Mouse (Mus musculus): ENCODE results near the gene Gsg1l2. TPM values are rescaled to one million over a fixed set of nuclear protein-coding genes. Genes with fewer than 3 reads are reported as not detected.

Gene Gsg1l2
- total RNA-seq (2021), result not detected
- long read RNA-seq, experiment 1, result 0 reads
- long read RNA-seq, experiment 2, result 0 reads

DNA sequence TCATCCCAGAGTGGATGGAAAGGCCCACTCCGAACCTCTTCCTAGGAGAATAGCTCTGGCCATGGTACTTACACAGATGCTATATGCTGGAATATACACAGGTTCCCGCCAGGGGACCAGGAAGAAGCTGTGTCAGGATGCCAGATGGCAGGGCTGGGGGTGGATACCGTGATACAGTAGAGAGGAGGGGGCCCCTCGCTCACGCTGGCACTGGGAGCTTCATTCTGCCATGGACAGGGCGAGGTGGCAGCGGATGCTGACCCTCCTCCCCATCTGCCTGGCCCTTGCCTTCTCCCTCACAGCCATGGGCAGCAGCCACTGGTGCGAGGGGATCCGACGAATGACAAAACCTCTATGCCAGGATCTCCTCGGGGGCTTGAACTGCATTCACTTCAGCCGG lies at the start of gene Gsg1l2:
Gene Gsg1l2, plus strand, starts transcription at position 230 of the 400 bp plus-strand sequence.
- DNase-seq (ENCODE audit: low spot score), result no peak

DNA sequence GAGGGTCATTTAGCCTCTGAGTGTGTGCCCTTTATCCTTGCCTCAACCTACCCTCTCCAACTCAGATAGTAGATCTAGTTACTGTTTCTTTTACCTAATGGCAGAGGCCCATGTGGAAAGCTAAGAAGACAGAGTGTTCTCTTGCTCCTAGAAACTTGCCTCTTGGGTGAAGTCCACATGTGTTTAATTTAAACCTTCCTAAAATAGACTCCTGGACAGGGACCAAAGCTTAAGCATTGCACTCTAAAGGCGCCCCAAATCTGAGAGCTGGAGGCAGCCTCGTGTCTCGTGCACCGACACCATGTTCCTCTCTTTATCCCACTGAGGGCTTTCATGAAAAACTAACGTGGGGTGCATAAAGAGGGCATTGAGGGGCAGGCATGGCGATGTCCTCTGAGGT lies 47.3 kb upstream of the Gsg1l2 start:
- DNase-seq (ENCODE audit: low spot score), result peak; percentile 68

DNA sequence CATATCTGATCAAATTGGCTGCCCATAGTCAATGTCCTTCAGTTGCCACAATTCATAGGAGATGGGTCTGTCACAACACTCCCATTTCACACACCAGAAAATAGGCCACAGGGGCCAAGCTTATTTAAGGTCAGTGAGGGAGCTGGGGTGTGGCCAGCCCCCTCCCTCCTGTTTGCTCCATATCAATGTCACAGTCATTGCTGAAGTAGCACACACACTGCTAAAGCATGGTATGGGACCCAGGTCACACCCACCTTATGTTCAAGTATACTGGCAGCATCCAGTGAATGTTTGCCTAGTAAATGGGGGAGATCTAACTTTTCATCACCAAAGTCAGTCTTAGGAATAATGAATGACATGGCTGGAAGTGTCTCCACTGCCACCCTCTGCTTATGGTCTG lies 45.7 kb upstream of the Gsg1l2 start:
- DNase-seq (ENCODE audit: low spot score), result peak; percentile 46

DNA sequence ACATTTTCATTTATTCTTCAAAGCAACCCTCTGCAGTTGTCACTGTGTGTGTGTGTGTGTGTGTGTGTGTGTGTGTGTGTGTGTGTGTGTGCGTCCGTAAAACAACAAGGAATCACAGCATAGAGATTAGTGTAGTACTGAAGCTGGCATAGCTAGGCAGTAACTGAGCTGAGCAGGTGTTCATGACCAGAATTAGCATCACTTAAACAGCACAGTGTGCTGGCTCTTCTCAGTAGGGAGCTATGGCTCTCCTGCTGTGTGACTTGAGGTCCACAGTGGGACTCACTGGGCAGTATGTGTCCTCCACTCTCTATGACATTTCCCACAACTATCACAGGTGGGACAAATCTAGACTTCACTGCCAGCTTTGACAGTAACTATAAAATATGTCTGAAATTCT lies 43.4 kb upstream of the Gsg1l2 start:
- no peak for DNase-seq (ENCODE audit: low spot score)

DNA sequence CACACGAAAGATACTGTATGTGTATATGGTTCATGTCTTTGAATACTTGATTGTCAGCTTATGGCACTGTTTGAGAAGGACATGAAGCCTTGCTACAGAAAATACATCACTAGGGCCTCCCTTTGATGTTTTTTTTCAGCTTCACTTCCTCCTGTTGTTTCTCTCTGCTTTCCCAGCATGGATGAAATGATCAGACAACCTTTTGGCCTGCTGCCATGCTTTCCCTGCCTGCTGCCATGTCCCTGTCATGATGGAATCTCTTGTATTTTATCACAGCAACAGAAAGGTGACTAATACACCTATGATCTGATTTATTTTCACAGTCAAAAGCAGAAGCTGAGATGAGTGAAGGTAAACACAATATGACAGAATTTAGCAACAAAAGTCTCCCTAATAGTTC lies 40.7 kb upstream of the Gsg1l2 start:
- DNase-seq (ENCODE audit: low spot score), result no peak

DNA sequence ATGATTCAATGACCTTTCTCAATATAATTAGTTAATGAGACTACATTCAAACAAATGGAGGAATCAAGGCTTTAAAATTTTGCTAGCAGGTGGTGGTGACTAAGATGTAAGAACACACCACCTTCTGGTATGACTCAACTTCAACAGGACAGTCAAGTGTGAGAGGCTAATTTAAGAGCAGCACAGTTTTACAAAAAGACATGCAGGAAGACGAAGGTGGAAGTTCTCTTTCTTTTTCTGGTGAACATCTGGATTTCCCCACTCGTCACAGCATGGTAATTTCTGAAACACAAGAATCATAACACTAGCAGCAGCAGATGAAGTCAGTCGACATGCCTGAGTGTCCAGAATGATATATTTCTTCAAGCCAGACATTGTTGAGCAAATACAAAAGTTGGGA lies 39.8 kb upstream of the Gsg1l2 start:
- DNase-seq (ENCODE audit: low spot score), result no peak

DNA sequence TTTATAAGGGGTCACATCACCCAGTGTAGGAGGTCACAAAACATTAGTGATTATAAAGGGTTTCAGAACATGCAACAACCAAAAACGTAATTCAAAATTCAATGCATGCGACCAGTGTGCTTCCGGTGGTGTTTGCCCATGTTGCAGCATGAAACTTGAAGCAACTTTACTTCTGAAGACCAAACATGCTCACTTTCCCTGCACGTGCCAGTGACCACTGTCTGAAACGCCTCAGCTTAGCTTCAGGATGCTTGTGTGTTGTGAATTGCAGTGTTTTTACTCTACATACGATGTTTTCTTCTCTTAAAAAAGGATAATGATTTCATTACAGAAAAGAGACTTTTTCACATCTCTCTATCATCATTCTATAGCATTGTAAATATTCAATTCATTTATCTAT lies 36.1 kb upstream of the Gsg1l2 start:
- no peak for DNase-seq (ENCODE audit: low spot score)

DNA sequence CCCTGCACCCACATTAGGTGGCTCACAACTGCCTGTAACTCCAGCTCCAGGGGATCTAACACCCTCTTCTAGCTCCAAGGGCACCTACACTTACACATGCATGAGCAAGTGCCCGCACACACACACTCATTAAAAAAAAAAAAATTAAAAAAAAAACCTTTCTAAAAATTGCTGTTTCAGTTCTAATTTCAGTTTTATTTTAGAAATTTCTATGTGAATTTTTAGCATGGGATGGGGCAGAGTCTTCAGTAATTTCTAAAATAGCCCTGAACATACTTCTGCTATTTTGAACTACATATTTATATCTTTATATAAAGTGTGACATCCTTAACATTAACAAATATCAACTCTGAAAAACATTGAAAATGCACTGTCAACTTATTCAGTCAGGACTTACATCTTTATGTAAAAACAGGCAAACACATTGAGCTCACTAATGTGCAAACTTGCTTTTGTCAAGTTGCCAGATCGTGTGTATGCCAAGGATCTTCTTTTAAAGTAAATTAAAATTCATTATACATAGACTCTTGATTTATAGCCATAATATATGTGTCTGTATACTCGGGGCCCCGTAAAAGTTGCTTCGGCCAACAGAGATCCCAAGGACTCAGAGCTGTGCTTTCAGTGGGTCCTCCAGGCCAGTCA lies 35.4 kb upstream of the Gsg1l2 start:
- no peak for DNase-seq (ENCODE audit: low spot score)

DNA sequence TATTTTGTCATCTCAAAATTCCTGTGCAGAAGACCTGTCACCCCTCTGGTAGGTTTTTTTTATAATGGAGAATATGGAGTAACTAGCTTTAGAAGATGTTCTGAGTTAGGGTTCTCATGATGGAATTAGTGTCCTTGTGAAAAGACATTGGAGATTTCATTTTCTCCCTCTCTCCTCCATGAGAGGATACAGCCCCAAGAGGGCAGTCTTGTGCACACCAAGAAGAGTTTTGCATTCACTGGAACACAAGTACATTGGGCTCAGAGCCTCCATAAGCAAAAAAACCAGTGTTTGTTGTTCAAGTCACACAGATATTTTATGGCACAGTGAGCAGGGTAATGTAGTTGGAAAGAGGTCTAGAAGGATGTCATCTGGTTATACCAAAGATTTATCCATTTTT lies 32.8 kb upstream of the Gsg1l2 start:
- DNase-seq (ENCODE audit: low spot score), result no peak

DNA sequence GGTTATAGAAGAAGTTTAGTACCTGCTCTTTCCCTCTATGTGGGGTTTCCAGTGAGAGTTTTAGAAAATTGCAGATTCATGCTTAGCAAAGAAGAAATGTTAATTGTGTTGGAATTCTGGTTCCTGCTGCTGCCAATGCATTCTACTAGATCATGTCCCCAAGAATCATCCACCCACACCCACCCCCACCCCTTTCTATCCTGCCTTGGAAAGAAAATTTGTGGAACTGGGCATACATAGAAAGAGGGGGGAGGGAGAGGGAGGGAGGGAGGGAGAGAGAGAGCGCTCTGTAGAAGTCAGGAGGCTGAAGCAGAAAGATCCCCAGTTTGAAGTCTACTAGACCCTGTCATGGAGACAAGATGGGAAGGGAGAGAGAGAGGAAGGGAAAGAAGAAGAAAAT lies 18.1 kb upstream of the Gsg1l2 start:
- no peak for DNase-seq (ENCODE audit: low spot score)

DNA sequence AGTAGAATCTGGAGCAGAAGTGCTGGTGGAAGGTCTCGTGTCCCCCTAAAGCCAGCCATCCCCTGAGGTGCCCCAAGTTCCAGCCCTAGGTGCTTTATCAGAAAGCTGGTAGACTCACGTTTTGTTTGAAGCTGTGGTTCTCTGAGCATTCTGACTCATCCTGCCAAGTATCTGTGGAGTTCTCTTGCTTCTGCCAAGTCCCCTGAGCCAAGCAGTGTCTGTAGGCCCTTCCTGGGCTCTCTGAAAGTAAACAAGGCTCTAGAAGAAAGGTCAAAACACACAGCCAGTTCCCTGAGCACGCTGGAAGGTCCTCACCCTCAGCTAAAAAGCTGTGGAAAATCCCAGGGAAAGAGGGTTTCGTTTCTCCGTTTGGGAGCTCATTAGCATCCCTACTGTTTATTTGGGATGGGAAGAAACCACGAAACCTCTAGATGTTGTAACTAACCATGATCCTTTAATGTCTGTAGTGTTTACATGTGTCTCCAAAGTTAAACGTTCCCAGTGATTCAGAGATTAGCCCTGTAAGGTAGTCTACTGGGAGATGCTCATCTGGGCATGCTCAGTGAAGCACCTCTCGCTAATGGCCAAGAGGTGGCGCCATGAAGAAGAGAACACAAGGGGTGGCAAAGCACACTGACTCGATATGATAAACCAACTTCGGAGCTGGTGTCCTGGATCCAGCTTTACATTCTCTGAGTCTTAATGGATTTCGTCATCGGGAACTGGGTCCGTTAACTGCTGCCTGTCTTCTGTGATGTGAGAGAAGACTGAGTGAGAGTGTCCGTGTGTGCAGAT lies 16.8 kb upstream of the Gsg1l2 start:
- DNase-seq (ENCODE audit: low spot score), result peak; percentile 50

DNA sequence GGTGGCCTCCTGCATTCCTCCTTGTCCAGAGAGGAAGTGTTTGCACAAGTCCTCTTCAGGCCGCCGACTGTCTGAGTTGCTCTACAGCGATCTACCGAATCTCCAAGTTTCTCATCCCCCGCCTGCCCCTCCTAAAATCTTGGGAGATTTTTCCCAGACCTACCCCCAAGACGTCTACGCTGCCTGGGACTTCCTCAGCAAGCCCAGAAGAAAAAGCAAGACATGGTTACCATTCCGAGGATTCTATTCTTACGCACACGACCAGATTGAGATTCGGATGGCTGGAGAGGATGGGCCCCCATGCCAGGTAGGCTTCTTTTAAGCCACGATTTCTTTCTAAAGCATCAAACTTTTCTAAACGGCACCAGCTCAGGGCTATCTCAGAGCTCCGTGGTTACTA lies 3.4 kb upstream of the Gsg1l2 start, which contains the start of gene Glp2r:
Gene Glp2r, minus strand, starts transcription at position 101 of the 400 bp plus-strand sequence.
- no peak for DNase-seq (ENCODE audit: low spot score)

DNA sequence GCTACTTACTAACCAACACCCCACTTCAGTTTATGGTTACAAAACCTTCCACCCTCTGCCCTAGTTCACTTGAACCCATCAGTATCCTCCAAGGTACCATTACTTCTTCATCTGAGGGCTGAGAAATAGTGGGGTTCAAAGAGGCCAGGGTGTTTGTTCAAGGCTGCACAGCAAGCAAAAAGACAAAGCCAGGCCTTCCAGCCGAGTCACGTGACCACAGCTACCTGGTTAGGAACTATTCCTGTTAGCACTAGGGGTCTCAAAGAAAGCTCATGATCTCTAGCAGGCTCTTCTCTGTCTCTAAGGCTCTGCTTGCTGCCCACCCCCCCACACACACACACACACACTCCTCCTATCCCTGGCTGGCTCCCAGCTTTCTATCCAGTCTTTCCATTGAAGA lies 2.7 kb upstream of the Gsg1l2 start:
- no peak for DNase-seq (ENCODE audit: low spot score)

DNA sequence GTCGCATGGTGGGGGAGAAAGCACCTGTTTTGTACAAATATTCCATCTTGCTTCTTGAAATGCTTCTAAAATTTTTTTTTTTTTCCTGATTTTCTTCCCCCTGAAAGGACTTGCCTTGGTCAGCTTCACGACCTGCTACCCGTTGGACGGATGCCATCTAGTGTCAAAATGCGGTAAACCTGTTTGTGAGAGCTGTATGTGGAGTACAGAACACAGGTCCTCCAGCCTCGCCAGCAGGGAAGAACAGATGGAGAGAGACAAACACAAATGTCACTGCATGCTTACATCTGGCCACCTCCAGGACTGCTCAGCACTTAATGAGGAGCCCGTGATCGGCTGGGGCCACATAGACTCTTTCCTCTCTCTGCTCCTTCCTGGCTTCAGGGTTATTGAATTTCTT lies 1.8 kb upstream of the Gsg1l2 start:
- DNase-seq (ENCODE audit: low spot score), result no peak

DNA sequence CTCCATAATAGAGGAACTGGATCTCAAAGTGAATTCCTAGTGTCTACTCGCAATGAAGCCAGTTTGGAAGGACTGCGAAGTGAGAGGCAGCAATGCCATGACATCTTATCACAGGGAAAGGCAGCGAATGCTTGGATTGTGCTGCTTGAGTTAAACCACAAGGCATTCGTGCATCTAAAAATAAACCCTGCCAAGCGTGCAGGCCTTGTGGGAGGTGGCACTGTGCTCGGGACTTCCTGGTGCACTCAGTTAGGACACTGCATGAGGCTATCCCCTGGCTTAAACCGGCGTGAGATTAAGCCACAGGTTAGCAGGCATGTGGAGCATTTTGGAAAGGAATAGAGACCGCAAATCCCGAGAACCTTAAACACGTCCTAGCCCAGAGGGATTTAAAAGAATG lies 15.8 kb downstream of the Gsg1l2 start:
- no peak for DNase-seq (ENCODE audit: low spot score)

DNA sequence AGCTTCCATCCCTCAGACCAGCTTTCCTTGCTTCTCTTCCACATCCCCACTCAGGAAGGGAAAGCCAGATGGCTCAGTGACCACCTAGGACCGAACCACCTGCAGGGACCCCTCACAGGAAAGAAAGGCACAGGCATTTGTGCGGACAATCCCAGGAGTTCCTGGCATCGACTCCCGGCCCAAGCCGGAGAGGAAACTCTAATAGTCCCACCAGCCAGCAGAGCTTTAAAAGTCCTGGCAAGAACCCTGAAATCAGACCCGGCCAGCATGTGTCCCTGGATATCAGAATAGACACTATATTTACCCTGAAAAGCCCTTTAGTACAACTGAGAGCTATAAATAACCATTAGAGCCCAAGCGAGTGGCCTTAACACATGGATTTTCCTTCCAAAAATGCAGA lies 23.5 kb downstream of the Gsg1l2 start, which contains the start of gene Dhrs7c:
Gene Dhrs7c, plus strand, starts transcription at position 257 of the 400 bp plus-strand sequence.
- DNase-seq (ENCODE audit: low spot score), result peak; percentile 81

DNA sequence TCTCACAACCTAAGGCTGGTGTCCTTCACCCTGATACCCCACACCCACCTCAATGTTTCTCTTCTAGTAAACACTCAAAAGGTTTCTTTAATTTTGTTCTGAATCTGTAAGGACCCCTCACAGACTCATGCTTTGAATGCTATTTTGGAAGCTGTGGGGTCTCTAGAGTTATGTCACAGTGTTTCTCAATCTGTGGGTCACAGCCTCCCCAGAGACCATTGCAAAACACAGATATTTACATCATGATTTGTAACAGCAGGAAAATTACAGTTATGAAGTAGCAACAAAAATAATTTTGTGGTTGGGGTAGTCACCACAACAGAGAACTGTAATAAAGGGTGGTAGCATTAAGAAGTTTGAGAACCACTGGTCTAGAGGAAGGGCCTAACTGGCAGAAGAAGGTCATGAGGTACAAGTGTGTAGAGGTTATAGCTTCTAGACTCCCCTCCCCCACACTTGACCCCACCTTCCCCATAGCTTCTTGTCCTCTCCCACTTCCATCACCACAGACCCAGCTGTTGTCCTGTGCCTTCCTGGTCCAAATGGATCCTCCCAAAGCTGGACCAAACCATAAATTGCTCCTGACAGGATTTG lies 25.8 kb downstream of the Gsg1l2 start:
- DNase-seq (ENCODE audit: low spot score), result no peak

DNA sequence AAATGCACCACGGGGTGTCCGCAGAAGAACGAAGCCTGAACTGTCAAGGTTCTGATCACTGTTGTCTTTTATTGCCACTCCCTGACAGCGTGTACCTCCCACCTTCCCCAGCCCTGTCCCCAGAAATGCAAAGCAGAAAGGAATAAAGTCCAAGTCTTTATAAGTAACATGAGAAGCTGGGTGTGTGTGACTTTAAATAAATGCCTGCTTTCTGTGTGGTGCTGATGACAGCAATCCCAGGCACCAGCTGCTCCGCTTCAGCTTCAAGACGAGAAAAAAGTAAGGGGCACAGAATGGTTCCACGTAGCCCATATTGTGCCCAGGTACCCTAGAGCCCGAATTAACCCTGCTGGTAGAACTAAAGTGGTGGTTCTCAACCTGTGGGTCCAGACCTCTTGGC lies 26.8 kb downstream of the Gsg1l2 start:
- DNase-seq (ENCODE audit: low spot score), result no peak

DNA sequence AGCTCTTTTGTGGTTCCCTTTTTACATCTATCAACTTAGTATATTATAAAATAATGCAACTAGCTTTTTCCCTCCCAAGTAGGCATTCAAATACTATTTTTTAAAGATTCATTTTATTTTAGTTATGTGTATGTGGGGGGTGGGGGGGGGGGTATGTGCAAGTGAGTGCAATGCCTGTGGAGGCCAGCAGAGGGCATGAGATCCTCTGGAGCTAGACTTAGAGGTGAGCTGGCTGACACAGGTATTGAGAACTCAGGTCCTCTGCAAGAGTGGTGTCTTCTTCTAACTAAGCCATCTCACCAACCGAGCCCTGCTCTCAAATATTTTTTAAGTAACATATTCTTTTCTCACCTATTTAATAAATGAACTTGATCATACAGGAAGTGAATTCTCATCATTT lies 31.1 kb downstream of the Gsg1l2 start:
- DNase-seq (ENCODE audit: low spot score), result no peak

DNA sequence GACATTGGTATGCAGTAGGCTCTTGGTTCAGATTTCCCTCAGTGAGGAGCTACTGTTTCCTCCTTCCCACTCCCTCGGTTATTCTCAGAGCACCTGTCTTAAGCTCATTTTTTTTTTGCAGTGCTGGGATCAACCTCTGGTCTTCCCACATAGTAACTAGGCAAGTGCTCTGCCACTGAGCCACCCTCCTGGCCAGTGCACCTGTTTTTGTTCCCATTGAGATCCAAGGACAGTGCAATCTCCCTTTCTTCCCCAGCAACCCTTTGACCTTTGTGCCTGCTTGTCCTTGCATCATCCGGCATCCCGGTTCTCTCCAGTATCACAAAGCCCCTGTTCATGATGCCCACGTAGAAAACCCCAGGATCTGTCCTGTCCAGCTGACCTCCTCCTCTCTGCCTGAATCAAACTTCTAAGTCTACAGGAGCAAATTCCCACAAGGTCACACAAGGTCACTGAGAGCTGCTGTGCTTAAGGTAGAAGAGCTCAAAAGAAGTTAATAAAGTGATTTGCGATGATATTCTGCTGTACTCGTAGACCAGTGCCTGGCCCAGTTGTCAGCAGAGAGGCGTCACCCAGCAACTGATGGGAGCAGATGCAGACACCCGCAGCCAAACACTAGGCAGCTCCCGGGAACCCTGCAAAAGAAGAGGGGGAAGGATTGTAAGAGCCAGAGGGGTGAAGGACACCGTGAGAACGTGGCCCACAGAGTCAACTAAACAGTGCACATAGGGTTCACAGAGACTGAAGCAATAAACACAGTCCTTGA lies 32.6 kb downstream of the Gsg1l2 start:
- no peak for DNase-seq (ENCODE audit: low spot score)

DNA sequence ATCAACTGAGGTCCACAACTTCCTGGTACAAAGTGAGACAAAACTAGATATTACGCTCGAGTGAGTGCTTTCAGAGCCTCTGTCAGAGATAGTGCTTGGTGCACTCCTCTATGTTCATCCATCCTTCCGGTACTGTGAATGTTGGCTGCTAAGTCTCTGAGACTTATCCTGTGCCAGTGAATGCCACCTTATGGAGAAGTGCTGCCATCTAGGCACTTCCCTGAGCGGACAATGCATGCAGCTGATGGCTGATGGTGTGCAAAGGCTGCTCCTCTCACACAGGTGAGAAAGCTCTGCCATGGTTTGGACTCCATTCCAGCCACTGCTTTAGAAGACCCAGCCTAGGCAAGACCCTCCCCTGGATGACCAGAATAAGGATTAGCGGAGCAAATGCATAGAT lies 33.6 kb downstream of the Gsg1l2 start:
- no peak for DNase-seq (ENCODE audit: low spot score)

DNA sequence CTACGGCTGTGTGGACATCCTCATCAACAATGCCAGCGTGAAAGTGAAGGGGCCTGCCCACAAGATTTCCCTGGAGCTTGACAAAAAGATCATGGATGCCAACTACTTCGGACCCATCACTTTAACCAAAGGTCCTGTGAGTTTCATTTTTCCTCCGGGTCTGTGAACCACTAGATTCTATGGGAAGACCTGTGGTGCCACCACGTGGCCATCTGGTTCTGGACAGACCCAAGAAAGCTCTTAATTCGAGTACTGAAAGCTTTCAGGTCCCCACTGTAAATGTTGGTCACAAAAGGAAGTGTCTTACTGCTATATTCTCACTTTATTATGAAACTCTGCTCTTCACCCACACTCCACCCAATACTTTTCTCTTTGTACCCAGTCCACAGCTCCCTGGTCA lies 37.1 kb downstream of the Gsg1l2 start:
- DNase-seq (ENCODE audit: low spot score), result peak; percentile 41
